Mouse (Mus musculus): ENCODE data around the gene Ppp1r15a. TPM values are rescaled to one million over a fixed set of nuclear protein-coding genes. Genes with fewer than 3 reads are reported as not detected.

The Ppp1r15a gene
- polyA plus RNA-seq, 1 experiment from 2014 or later = 17.2 TPM

Other genes with a start within 250 kb of the Ppp1r15a start
- gene Slc6a21, start 248.8 kb downstream of the Ppp1r15a start, polyA plus RNA-seq (2015; fragmentation: Nextera tagmentation; extraction: Ambion mirVana) = not detected in 2 replicates
- gene Trpm4, start 192.5 kb downstream of the Ppp1r15a start, polyA plus RNA-seq (2015; fragmentation: Nextera tagmentation; extraction: Ambion mirVana) = 7.1 and 7.2 TPM in 2 replicates
- gene Hrc, start 191.0 kb downstream of the Ppp1r15a start, polyA plus RNA-seq (2015; fragmentation: Nextera tagmentation; extraction: Ambion mirVana) = 0.55 and 0.74 TPM in 2 replicates
- 18.4 and 20.3 TPM in 2 replicates for gene Ppfia3, start 159.2 kb downstream of the Ppp1r15a start, polyA plus RNA-seq (2015; fragmentation: Nextera tagmentation; extraction: Ambion mirVana)
- gene Lin7b, start 155.7 kb downstream of the Ppp1r15a start, polyA plus RNA-seq (2015; fragmentation: Nextera tagmentation; extraction: Ambion mirVana) = 11.1 and 11.6 TPM in 2 replicates
- gene Snrnp70, start 130.5 kb downstream of the Ppp1r15a start, polyA plus RNA-seq (2015; fragmentation: Nextera tagmentation; extraction: Ambion mirVana) = 186 and 225 TPM in 2 replicates
- not detected in 2 replicates for gene Kcna7, start 120.6 kb downstream of the Ppp1r15a start, polyA plus RNA-seq (2015; fragmentation: Nextera tagmentation; extraction: Ambion mirVana)
- gene Ntf5, start 112.6 kb downstream of the Ppp1r15a start, polyA plus RNA-seq (2015; fragmentation: Nextera tagmentation; extraction: Ambion mirVana) = not detected in 2 replicates
- not detected in 2 replicates for gene Lhb, start 105.4 kb downstream of the Ppp1r15a start, polyA plus RNA-seq (2015; fragmentation: Nextera tagmentation; extraction: Ambion mirVana)
- gene Gys1, start 91.4 kb downstream of the Ppp1r15a start, polyA plus RNA-seq (2015; fragmentation: Nextera tagmentation; extraction: Ambion mirVana) = 21.5 and 25.9 TPM in 2 replicates
- gene Ruvbl2, start 88.2 kb downstream of the Ppp1r15a start, polyA plus RNA-seq (2015; fragmentation: Nextera tagmentation; extraction: Ambion mirVana) = 89.7 and 111 TPM in 2 replicates
- gene Ftl1, start 66.4 kb downstream of the Ppp1r15a start, polyA plus RNA-seq (2015; fragmentation: Nextera tagmentation; extraction: Ambion mirVana) = 6,282 and 6,442 TPM in 2 replicates
- gene Bax, start 59.4 kb downstream of the Ppp1r15a start, polyA plus RNA-seq (2015; fragmentation: Nextera tagmentation; extraction: Ambion mirVana) = 184 and 237 TPM in 2 replicates
- gene Tulp2, start 44.4 kb downstream of the Ppp1r15a start, polyA plus RNA-seq (2015; fragmentation: Nextera tagmentation; extraction: Ambion mirVana) = 0.13 and 0.29 TPM in 2 replicates
- gene Gm45808, start 39.5 kb downstream of the Ppp1r15a start, polyA plus RNA-seq (2015; fragmentation: Nextera tagmentation; extraction: Ambion mirVana) = not detected in 2 replicates
- gene Dhdh, start 37.5 kb downstream of the Ppp1r15a start, polyA plus RNA-seq (2015; fragmentation: Nextera tagmentation; extraction: Ambion mirVana) = 3.2 and 3.4 TPM in 2 replicates
- 116 and 121 TPM in 2 replicates for gene Nucb1, start 15.9 kb downstream of the Ppp1r15a start, polyA plus RNA-seq (2015; fragmentation: Nextera tagmentation; extraction: Ambion mirVana)
- 4.1 and 7.9 TPM in 2 replicates for gene Plekha4, start 62 bp upstream of the Ppp1r15a start, polyA plus RNA-seq (2015; fragmentation: Nextera tagmentation; extraction: Ambion mirVana)
- gene Hsd17b14, start 28.6 kb upstream of the Ppp1r15a start, polyA plus RNA-seq (2015; fragmentation: Nextera tagmentation; extraction: Ambion mirVana) = 0.52 and 1.7 TPM in 2 replicates
- 24.0 and 24.1 TPM in 2 replicates for gene Bcat2, start 43.9 kb upstream of the Ppp1r15a start, polyA plus RNA-seq (2015; fragmentation: Nextera tagmentation; extraction: Ambion mirVana)
- not detected in 2 replicates for gene Fgf21, start 89.2 kb upstream of the Ppp1r15a start, polyA plus RNA-seq (2015; fragmentation: Nextera tagmentation; extraction: Ambion mirVana)
- not detected in 2 replicates for gene Fut1, start 91.0 kb upstream of the Ppp1r15a start, polyA plus RNA-seq (2015; fragmentation: Nextera tagmentation; extraction: Ambion mirVana)
- 0.10 TPM in 1 of 2 replicates, not detected in the other for gene Izumo1, start 95.5 kb upstream of the Ppp1r15a start, polyA plus RNA-seq (2015; fragmentation: Nextera tagmentation; extraction: Ambion mirVana)
- gene Rasip1, start 101.2 kb upstream of the Ppp1r15a start, polyA plus RNA-seq (2015; fragmentation: Nextera tagmentation; extraction: Ambion mirVana) = 13.1 TPM in 2 replicates
- gene Mamstr, start 113.7 kb upstream of the Ppp1r15a start, polyA plus RNA-seq (2015; fragmentation: Nextera tagmentation; extraction: Ambion mirVana) = 3.1 and 3.4 TPM in 2 replicates
- gene Fut2, start 140.1 kb upstream of the Ppp1r15a start, polyA plus RNA-seq (2015; fragmentation: Nextera tagmentation; extraction: Ambion mirVana) = 0.15 TPM in 1 of 2 replicates, not detected in the other
- 1.9 and 2.6 TPM in 2 replicates for gene Ntn5, start 157.8 kb upstream of the Ppp1r15a start, polyA plus RNA-seq (2015; fragmentation: Nextera tagmentation; extraction: Ambion mirVana)
- 0.52 and 0.93 TPM in 2 replicates for gene Sec1, start 168.1 kb upstream of the Ppp1r15a start, polyA plus RNA-seq (2015; fragmentation: Nextera tagmentation; extraction: Ambion mirVana)
- gene Car11, start 173.6 kb upstream of the Ppp1r15a start, polyA plus RNA-seq (2015; fragmentation: Nextera tagmentation; extraction: Ambion mirVana) = 44.5 and 46.0 TPM in 2 replicates
- gene Dbp, start 178.8 kb upstream of the Ppp1r15a start, polyA plus RNA-seq (2015; fragmentation: Nextera tagmentation; extraction: Ambion mirVana) = 3.1 and 4.1 TPM in 2 replicates
- gene Rpl18, start 189.2 kb upstream of the Ppp1r15a start, polyA plus RNA-seq (2015; fragmentation: Nextera tagmentation; extraction: Ambion mirVana) = 570 and 614 TPM in 2 replicates
- 25.1 and 26.3 TPM in 2 replicates for gene Sphk2, start 191.7 kb upstream of the Ppp1r15a start, polyA plus RNA-seq (2015; fragmentation: Nextera tagmentation; extraction: Ambion mirVana)
- 0.39 and 0.55 TPM in 2 replicates for gene Fam83e, start 194.9 kb upstream of the Ppp1r15a start, polyA plus RNA-seq (2015; fragmentation: Nextera tagmentation; extraction: Ambion mirVana)
- gene Spaca4, start 199.5 kb upstream of the Ppp1r15a start, polyA plus RNA-seq (2015; fragmentation: Nextera tagmentation; extraction: Ambion mirVana) = not detected in 2 replicates

Measured in neural tube, embryonic 13.5 days (tissue).